Mouse (Mus musculus) stomach, embryonic 15.5 days (tissue): ENCODE data around the gene 1700018B08Rik. TPM values are rescaled to one million over a fixed set of nuclear protein-coding genes. Genes with fewer than 3 reads are reported as not detected.
A peak's percentile ranks its signal among the peaks of the same experiment; 100 is the strongest.

Experiments
- ATAC-seq: fragments of 200-750 bp; cut with Nextera tagmentation; 2 replicates; pipeline ENCODE4 v1.8.0; 2017; ENCODE audit warnings: low read depth, moderate number of reproducible peaks, moderate TSS enrichment; ENCODE audit not compliant: insufficient read depth, low FRiP score
- H3K27ac ChIP-seq: fragments of 300-500 bp; sonication (generic); 2 replicates; pipeline ENCODE4 v1.5.1; 2015; ENCODE audit warnings: mild to moderate bottlenecking, inconsistent platforms
- H3K27me3 ChIP-seq: fragments of 300-500 bp; sonication (generic); replicated peaks from 2 replicates; pipeline ENCODE4 v1.6.1; 2015; ENCODE audit warnings: inconsistent platforms
- H3K36me3 ChIP-seq: fragments of 300-500 bp; sonication (generic); 2 replicates; pipeline ENCODE4 v1.6.1; 2015; ENCODE audit warnings: inconsistent platforms
- H3K4me1 ChIP-seq: fragments of 300-500 bp; sonication (generic); 2 replicates; pipeline ENCODE4 v1.6.1; 2015; ENCODE audit warnings: inconsistent platforms
- H3K4me2 ChIP-seq: fragments of 300-500 bp; sonication (generic); 2 replicates; pipeline ENCODE4 v1.6.1; 2015; ENCODE audit warnings: mild to moderate bottlenecking, inconsistent platforms
- H3K4me3 ChIP-seq: fragments of 300-500 bp; sonication (generic); replicated peaks from 2 replicates; pipeline ENCODE4 v1.5.1; 2015; ENCODE audit warnings: inconsistent platforms
- H3K9ac ChIP-seq: fragments of 300-500 bp; sonication (generic); 2 replicates; pipeline ENCODE4 v1.6.1; 2015; ENCODE audit warnings: inconsistent platforms
- H3K9me3 ChIP-seq: fragments of 300-500 bp; sonication (generic); 2 replicates; pipeline ENCODE4 v1.6.1; 2016; ENCODE audit warnings: inconsistent platforms
- WGBS: fragments of 180-500 bp; shearing (Covaris S2); methylation state at CpG from one replicate; pipeline ENCODE4 v1.1.7; 2015; 5-methylcytosine and 5-hydroxymethylcytosine counted together
- polyA plus RNA-seq: library from polyadenylated mRNA; unstranded; fragments of >200 nt; fragmentation: Nextera tagmentation; extraction: Ambion mirVana; gene quantifications from 2 replicates; pipeline ENCODE4 v1.2.1, GENCODE M21; 2015

1700018B08Rik gene
- polyA plus RNA-seq, 1 experiment from 2014 or later = not detected

DNA sequence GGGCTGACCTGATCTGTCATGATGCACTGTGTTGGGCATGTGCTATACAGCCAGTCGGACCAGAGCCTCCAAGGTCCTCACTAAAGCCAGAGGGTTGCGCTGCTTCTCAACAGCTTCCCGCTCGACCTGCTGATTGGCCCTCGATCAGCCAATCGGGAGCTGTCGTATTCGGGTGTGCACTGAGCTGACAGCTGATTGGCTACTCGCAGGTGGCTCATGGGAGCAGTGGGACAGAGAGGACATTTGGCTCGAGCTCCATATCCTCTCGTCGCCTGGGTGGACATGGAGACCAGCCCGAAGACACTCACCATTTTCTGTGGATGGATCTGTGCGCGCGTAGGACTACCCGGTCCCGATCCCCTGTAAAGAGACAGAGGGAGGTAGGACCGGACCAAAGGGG lies 2.3 kb downstream of the 1700018B08Rik start:
- Histone ChIP-seq H3K36me3 (no peaks in the 10 kb centered on the region), H3K4me1 (no peaks in the 10 kb centered on the region), H3K4me2 (no peak overlapping the region), H3K27me3 (0 out of 2 replicates have a peak, but pooled peaks cover 4% of the 10 kb centered on the region), H3K4me3 (no peak overlapping the region), H3K27ac (no peak overlapping the region), H3K9me3 (no peaks in the 10 kb centered on the region), H3K9ac (no peak overlapping the region)
- WGBS = 78% methylated on average over 19 of the region's 19 CpGs
- ATAC-seq = no peak

DNA sequence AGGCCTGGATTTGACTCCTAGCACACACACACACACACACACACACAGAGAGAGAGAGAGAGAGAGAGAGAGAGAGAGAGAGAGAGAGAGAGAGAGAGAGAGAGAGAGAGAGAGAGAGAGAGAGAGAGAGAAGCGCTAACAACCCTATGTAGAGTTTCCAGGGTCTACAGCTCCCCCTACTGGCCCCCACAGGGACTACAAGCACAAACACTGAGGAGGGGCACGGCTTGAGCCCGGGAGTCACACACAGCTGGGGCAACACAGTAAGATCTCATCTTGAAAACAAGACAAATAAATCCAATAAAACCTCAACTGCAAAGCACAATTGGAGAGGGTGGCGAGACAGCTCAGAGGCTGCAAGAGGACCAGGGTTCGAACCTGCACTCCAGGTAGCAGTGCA lies 11.7 kb downstream of the 1700018B08Rik start:
- H3K9me3 ChIP-seq = no peaks in the 10 kb centered on the region
- no peaks in the 10 kb centered on the region for H3K27me3 ChIP-seq
- no peaks in the 10 kb centered on the region for H3K4me1 ChIP-seq
- 48% methylated on average over 5 of the region's 5 CpGs for WGBS
- H3K4me2 ChIP-seq = no peak overlapping the region
- H3K4me3 ChIP-seq = no peak overlapping the region
- no peaks in the 10 kb centered on the region for H3K36me3 ChIP-seq
- no peak for ATAC-seq
- H3K27ac ChIP-seq = no peak overlapping the region
- H3K9ac ChIP-seq = no peak overlapping the region

DNA sequence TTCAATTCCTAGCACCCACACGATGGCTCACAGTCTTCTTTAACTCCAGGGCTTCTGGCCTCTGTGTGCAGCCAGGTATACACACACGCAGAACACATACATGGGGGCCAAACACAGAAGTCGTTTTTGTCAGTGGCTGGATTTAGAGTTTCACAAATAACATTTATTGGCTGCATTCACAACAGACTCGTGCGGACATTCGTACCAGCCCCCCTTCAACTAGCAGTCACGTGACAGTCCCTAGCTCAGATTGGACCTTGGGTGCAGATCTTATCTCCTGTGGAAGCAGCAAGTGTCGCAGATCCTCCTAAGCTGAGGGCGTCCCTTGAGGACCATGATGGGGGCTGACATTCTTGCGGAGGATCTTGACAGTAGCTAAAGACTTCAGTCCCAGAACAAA lies 13.5 kb downstream of the 1700018B08Rik start:
- H3K27me3 ChIP-seq = no peaks in the 10 kb centered on the region
- H3K4me3 ChIP-seq = no peak overlapping the region
- H3K36me3 ChIP-seq = no peaks in the 10 kb centered on the region
- no peak overlapping the region for H3K4me2 ChIP-seq
- ATAC-seq = no peak
- H3K4me1 ChIP-seq = 0 out of 2 replicates have a peak, but pooled peaks cover 4% of the 10 kb centered on the region
- no peak overlapping the region for H3K27ac ChIP-seq
- H3K9ac ChIP-seq = no peak overlapping the region
- H3K9me3 ChIP-seq = no peaks in the 10 kb centered on the region
- 73% methylated on average over 10 of the region's 10 CpGs for WGBS

DNA sequence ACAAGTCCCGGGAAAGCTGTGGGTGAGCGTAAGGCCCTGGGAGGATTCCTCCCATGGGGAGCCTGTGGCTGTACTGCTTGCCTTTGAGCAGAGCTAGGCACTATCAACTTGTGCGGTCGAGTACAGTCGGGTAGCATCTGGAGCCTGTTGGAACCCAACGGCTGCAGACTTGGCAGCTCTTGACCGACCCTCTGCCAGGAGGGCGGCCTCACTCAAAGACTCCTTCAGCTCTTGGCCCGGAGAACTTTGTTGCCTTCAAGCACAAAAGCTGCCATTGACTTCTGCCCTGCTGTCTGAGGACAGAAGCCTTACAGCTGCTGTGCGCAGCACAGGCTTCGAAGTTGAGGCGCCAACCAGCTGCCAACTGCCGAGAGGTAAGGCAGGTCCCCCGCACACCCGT lies 15.3 kb downstream of the 1700018B08Rik start:
- H3K27me3 ChIP-seq = no peaks in the 10 kb centered on the region; the same call in 1 of the 2 replicates
- H3K27ac ChIP-seq = no peak overlapping the region
- no peaks in the 10 kb centered on the region for H3K9me3 ChIP-seq
- H3K36me3 ChIP-seq = no peaks in the 10 kb centered on the region
- H3K4me1 ChIP-seq = 0 out of 2 replicates have a peak, but pooled peaks cover 4% of the 10 kb centered on the region
- no peak overlapping the region for H3K9ac ChIP-seq
- H3K4me3 ChIP-seq = no peak overlapping the region
- no peak for ATAC-seq
- no peak overlapping the region for H3K4me2 ChIP-seq
- WGBS = 66% methylated on average over 15 of the region's 15 CpGs

DNA sequence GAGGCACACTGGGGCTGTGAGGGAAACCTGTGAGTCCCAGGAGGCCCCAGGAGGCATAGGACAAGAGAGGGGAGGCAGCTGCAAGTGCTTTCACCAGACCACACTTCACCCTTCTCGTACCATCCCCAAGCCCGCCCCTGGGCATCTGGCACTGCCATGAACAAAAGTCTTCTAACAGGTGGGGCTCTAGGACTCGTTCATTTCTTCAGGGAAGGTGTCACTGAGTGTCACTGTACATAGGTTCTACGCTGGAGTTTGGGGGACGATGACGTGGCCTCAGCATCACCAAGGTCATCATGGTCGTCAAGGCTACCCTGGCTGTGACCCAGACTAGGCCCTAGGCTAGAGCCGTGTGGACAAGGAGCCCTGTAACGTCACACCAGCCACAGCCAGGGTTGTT lies 16.4 kb downstream of the 1700018B08Rik start:
- no peaks in the 10 kb centered on the region for H3K9me3 ChIP-seq
- H3K4me3 ChIP-seq = no peak overlapping the region
- no peaks in the 10 kb centered on the region for H3K36me3 ChIP-seq
- H3K9ac ChIP-seq = no peak overlapping the region
- ATAC-seq = no peak
- H3K4me1 ChIP-seq = 0 out of 2 replicates have a peak, but pooled peaks cover 4% of the 10 kb centered on the region
- WGBS = 83% methylated on average over 9 of the region's 9 CpGs
- H3K4me2 ChIP-seq = no peak overlapping the region
- H3K27ac ChIP-seq = no peak overlapping the region
- no peaks in the 10 kb centered on the region; the same call in 1 of the 2 replicates for H3K27me3 ChIP-seq

DNA sequence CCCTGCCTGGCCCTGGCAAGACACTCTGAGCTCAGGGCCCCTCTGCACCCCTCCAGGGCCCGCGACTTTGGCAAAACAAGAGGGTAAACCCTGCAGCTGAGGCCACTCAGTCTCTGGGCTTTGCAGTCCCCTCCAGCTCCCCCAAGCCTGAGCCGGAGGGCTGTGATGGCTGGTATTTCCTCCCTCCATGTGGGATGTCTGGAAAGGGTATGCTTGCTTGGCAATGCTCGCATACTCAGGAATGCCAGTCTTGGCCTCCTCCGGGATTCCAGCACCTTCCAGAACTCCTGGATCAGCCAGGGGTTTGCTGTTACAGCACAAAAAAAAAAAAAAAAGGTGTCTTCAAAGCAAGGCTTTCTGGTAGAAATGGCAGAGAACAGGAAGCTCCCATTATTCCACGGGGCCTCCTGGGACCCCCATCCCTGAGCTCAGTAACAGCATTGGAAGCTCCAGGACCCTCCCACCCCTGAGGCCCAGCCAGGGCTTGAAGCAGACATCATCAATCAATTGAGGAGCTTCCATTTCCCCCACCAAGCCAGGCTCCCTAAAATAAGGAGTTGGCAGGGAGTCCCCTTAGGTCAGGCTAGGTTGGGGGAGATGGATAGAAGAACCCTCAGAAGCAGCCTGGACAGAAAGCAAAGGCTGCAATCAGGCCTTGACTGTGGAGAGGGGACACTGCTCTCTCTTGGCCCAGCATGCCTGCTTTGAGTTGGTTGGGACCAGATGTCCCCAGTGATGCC lies 17.1 kb downstream of the 1700018B08Rik start:
- ATAC-seq = no peak
- no peaks in the 10 kb centered on the region for H3K36me3 ChIP-seq
- no peak overlapping the region for H3K9ac ChIP-seq

DNA sequence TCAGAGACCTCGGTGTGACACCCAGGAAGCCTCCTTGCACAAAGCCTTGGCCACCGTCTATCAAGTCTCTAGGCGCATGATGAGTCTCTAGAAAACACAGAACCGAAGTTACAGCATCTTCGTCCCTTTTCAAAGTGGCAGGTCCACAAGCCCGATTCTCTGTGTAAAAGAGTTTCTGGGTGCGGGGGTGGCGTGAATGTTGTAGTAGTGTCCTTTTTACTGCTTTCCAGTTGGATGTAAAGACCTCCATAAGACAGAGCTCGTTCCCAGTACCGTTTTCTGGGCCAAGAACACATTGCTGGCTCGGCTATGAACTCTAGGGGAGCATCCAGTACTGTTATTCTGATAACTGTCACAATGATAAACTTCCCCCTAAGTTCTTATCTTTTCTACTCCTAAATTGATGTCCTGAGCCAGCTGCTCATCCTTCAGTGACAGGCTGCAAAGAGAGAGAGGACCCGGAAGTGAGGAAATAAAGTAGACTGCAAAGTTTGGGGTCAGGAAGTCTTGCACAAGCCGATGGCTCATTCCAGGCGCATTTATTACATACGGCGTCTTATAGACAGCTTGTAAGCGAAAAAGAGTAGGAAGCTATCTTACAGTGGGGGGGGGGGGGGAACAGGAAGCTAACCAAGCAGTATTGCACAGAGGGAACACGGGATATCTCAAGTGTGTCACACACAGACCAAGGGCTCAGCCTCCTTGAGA lies 18.9 kb downstream of the 1700018B08Rik start:
- no peaks in the 10 kb centered on the region for H3K36me3 ChIP-seq
- 52% methylated on average over 18 of the region's 18 CpGs for WGBS
- ATAC-seq = no peak
- H3K9ac ChIP-seq = no peak overlapping the region
- no peaks in the 10 kb centered on the region for H3K9me3 ChIP-seq
- H3K4me1 ChIP-seq = 0 out of 2 replicates have a peak, but pooled peaks cover 4% of the 10 kb centered on the region
- no peak overlapping the region for H3K4me3 ChIP-seq
- H3K27me3 ChIP-seq = no peaks in the 10 kb centered on the region; the same call in 1 of the 2 replicates
- H3K27ac ChIP-seq = no peak overlapping the region
- H3K4me2 ChIP-seq = no peak overlapping the region

More for the DNA sequence above, 17.1 kb downstream of the 1700018B08Rik start:
- WGBS = 58% methylated on average over 6 of the region's 6 CpGs
- 0 out of 2 replicates have a peak, but pooled peaks cover 4% of the 10 kb centered on the region for H3K4me1 ChIP-seq
- H3K27me3 ChIP-seq = no peaks in the 10 kb centered on the region; the same call in 1 of the 2 replicates
- H3K27ac ChIP-seq = no peak overlapping the region
- no peak overlapping the region for H3K4me3 ChIP-seq
- no peak overlapping the region for H3K4me2 ChIP-seq
- no peaks in the 10 kb centered on the region for H3K9me3 ChIP-seq

DNA sequence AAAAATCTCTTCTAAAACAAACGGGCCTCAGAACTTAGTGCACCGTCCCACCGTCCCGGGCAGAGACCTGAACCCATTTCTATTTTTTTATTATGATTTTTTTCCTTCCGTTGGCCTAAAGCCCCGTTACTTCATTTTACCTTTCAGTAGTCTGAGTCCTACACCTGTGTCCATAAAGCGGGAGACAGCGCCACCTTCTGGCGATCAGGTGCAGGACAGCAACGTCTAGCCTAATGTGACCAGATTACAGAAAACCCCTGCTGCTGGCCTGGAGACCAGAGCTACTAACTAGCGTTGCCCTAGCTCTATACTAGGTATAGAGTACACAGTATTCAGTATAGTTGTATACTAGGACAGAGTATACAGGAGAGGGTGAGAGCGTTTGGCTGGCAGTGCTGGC lies 30.7 kb downstream of the 1700018B08Rik start:
- 6% methylated on average over 12 of the region's 12 CpGs for WGBS
- peaks cover 13% of the 10 kb centered on the region for H3K27me3 ChIP-seq
- H3K9me3 ChIP-seq = no peaks in the 10 kb centered on the region
- no peaks in the 10 kb centered on the region for H3K4me1 ChIP-seq
- no peak overlapping the region for H3K4me3 ChIP-seq
- H3K27ac ChIP-seq = no peak overlapping the region
- H3K9ac ChIP-seq = no peak overlapping the region
- ATAC-seq = 0 out of 2 replicates have a peak, but pooled peaks have one; percentile 63
- H3K4me2 ChIP-seq = no peak overlapping the region
- no peaks in the 10 kb centered on the region for H3K36me3 ChIP-seq

DNA sequence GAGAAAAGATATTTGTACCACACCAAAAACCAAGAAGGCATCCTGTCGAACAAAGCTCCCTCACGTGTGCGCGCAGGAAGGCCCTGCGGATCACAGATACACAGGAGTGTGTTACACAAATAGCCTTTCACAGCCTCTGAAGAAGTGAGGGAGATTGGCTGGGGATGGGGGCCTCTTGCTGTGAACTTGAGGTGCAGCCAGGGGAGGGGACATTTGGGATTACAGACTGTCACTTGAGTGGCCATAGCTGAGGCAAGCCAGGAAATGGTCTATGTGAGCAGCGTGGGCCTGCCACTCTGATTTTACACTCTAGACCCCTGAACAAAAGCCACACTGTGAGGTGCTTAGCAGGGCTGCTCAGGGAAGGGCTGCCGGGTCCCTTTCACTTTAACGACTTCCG lies 32.4 kb downstream of the 1700018B08Rik start:
- Histone ChIP-seq H3K36me3 (no peaks in the 10 kb centered on the region), H3K4me3 (no peak overlapping the region), H3K9me3 (no peaks in the 10 kb centered on the region), H3K27ac (no peak overlapping the region), H3K4me1 (no peaks in the 10 kb centered on the region), H3K9ac (no peak overlapping the region), H3K27me3 (peaks cover 13% of the 10 kb centered on the region), H3K4me2 (no peak overlapping the region)
- no peak for ATAC-seq
- WGBS = 57% methylated on average over 9 of the region's 9 CpGs

DNA sequence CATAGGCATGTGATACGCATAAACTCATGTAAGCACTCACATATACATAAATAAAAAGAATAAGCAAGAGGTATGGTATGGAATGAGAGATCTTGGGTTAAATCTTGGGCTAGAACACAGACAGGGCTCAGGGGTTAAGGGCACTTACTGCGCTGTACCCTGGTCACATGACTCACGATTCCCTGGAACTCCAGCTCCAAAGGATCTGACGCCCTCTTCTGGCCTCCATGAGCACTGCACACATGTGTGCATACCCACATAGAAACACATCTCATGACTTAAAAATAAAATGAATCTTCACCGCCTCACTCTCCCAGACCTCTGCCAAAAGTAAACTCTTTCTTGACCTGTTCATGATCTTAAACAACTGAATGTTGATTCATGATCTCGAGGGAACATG lies 46.5 kb downstream of the 1700018B08Rik start:
- Histone ChIP-seq H3K4me1 (no peaks in the 10 kb centered on the region), H3K4me3 (no peak overlapping the region), H3K9me3 (no peaks in the 10 kb centered on the region), H3K27me3 (0 out of 2 replicates have a peak, but pooled peaks cover 7% of the 10 kb centered on the region), H3K36me3 (no peaks in the 10 kb centered on the region), H3K4me2 (no peak overlapping the region), H3K27ac (no peak overlapping the region), H3K9ac (no peak overlapping the region)
- 81% methylated on average over 6 of the region's 6 CpGs for WGBS
- ATAC-seq = no peak

DNA sequence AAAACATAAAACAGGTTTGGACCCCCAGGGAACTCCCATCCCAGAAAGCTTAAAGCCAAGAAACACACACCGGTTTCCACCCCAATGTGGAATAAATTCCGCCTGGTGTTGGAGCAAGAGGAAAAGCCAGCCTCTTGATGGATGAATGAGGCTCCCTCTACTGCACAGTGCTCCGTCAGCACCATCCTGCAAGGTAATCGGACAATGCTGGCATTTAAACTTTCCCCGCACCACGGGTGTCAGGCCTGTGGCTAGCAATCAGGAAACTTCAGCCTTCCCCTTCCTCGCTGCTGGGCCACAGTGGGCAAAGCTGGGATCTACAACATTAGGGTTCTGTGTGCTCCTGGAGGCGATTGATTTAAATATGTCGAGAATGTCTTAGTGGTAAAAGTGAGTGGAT lies 52.5 kb downstream of the 1700018B08Rik start:
- no peaks in the 10 kb centered on the region for H3K4me1 ChIP-seq
- 54% methylated on average over 9 of the region's 9 CpGs for WGBS
- H3K27me3 ChIP-seq = 0 out of 2 replicates have a peak, but pooled peaks cover 5% of the 10 kb centered on the region
- no peak overlapping the region for H3K4me2 ChIP-seq
- no peak overlapping the region for H3K27ac ChIP-seq
- no peaks in the 10 kb centered on the region for H3K36me3 ChIP-seq
- no peak overlapping the region for H3K9ac ChIP-seq
- H3K9me3 ChIP-seq = no peaks in the 10 kb centered on the region
- no peak overlapping the region for H3K4me3 ChIP-seq
- ATAC-seq = no peak
